Mouse (Mus musculus) thymus, adult 2 months (tissue): ENCODE data around the gene Crabp2. TPM values are rescaled to one million over a fixed set of nuclear protein-coding genes. Genes with fewer than 3 reads are reported as not detected.

Experiments
- DNase-seq: peaks from one replicate; pipeline ENCODE4 v3.0.0; 2021
- H3K27ac ChIP-seq: fragments of 200-500 bp; 2 replicates; pipeline ENCODE4 v1.5.1; 2012; ENCODE audit warnings: low read length, control low read depth; ENCODE audit not compliant: control insufficient read depth, insufficient read depth
- H3K27me3 ChIP-seq: fragments of 200-500 bp; 2 replicates; pipeline ENCODE4 v1.6.1; 2012; ENCODE audit warnings: mild to moderate bottlenecking, low read length, moderate library complexity, mixed read lengths; ENCODE audit not compliant: control insufficient read depth, insufficient read depth
- H3K36me3 ChIP-seq: fragments of 200-500 bp; 2 replicates; pipeline ENCODE4 v1.6.1; 2012; ENCODE audit warnings: mild to moderate bottlenecking, low read length, moderate library complexity; ENCODE audit not compliant: control insufficient read depth, insufficient read depth
- H3K4me1 ChIP-seq: fragments of 200-500 bp; replicated peaks from 2 replicates; pipeline ENCODE4 v1.6.1; 2012; ENCODE audit warnings: low read length; ENCODE audit not compliant: control insufficient read depth, insufficient read depth
- H3K4me3 ChIP-seq: fragments of 200-500 bp; 2 replicates; pipeline ENCODE4 v1.5.1; 2012; ENCODE audit warnings: mild to moderate bottlenecking, low read length, control low read depth, moderate library complexity; ENCODE audit not compliant: control insufficient read depth, insufficient read depth
- CTCF ChIP-seq: fragments of 200-500 bp; IDR thresholded peaks from 2 replicates; pipeline ENCODE4 v1.5.1; 2012; ENCODE audit warnings: mild to moderate bottlenecking, control low read depth, low read length, moderate library complexity, borderline replicate concordance; ENCODE audit not compliant: control insufficient read depth, poor library complexity, insufficient read depth; ENCODE audit errors: extremely low read depth
- POLR2A ChIP-seq: fragments of 200-500 bp; IDR thresholded peaks from 2 replicates; pipeline ENCODE4 v1.6.1; 2012; ENCODE audit warnings: mild to moderate bottlenecking, low read length, control low read depth, moderate library complexity; ENCODE audit not compliant: control insufficient read depth, poor library complexity, insufficient read depth; ENCODE audit errors: extremely low read depth
- WGBS: fragments of 180-500 bp; shearing (Covaris S2); methylation state at CpG from one replicate; pipeline ENCODE4 v1.1.7; 2018; 5-methylcytosine and 5-hydroxymethylcytosine counted together
- polyA plus RNA-seq: library from polyadenylated mRNA; depleted of rRNA; stranded (reverse); fragments of >200 nt; gene quantifications from 2 replicates; pipeline ENCODE4 v1.2.3, GENCODE M21; 2012

The Crabp2 gene
- polyA plus RNA-seq, 1 experiment, result 1.6 TPM

DNA sequence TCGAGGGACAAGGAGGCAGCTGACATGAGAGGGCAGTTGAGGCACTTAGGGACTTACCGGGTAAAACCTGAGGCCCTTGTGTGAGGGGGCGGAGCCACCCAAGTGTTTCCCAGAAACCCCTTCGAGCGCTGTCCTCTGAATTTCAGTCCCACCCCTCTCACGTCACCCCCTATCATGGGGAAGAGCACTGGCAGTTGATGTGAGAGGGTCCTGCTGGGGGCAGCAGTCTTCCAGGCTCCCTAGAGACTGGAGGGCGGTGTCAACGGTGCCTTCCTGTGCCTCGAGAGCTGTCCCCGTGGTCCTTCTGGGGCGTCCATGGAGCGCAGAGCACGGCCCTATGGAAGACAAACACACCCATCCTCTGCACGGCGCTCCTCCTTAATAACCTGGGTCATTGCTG lies 39.2 kb downstream of the Crabp2 start:
- H3K4me3 ChIP-seq, result peak overlapping the region; percentile 18
- DNase-seq, result peak; percentile 17
- H3K36me3 ChIP-seq, result no peaks in the 10 kb centered on the region
- TF ChIP-seq CTCF (peak; percentile 10; the same call in 1 of the 2 replicates), POLR2A (no peak)
- H3K27me3 ChIP-seq, result no peaks in the 10 kb centered on the region
- peaks cover 20% of the 10 kb centered on the region for H3K4me1 ChIP-seq
- no peak overlapping the region for H3K27ac ChIP-seq
- WGBS, result under 1% methylated on average over 15 of the region's 15 CpGs

DNA sequence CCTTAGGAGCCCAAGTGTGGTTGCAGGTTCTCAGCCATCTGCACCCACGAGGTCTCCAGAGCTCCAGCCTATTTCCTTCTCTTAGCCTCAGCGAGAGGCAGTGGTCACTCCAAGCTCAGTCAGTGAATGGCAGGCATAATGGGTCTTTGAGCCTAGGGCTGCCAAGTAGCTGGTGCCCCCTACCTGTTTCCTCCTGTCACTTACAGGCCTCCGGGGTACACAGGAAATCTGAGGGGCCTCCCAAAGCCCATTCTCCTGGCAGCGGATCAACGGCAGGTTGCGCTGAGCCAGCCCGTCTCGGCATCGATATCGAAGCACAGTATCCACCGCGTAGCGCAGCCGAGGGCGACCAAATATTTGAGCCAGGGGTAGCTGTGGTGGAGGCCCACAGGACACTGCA lies 39.6 kb downstream of the Crabp2 start:
- no peak for DNase-seq
- Histone ChIP-seq H3K4me1 (peaks cover 17% of the 10 kb centered on the region), H3K27me3 (no peaks in the 10 kb centered on the region), H3K27ac (no peak overlapping the region), H3K36me3 (no peaks in the 10 kb centered on the region), H3K4me3 (peak overlapping the region; percentile 18)
- 2% methylated on average over 15 of the region's 15 CpGs for WGBS
- TF ChIP-seq POLR2A, result no peak
- peak; percentile 11; the same call in 1 of the 2 replicates for TF ChIP-seq CTCF

DNA sequence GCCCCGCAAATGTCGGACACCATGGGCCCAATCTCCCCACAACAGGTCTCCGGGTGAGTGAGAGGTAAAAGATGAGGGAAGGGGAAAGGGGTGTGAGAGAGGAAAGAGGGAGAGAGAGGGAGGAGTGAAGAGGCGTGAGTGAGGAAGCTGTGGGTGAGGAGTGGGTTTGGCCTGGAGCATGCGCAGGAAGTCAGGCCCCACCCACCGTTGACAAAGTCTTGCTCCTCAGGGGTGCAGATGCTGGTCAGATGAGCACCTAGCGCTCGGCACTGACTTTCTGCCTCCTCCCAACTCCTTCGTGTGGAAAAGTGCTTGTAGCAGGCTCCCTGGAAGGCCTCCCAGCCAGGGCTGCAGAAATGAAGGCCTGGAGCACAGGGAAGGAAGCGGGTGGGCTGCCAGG lies 41.5 kb downstream of the Crabp2 start:
- no peak overlapping the region for H3K4me3 ChIP-seq
- no peak for DNase-seq
- H3K36me3 ChIP-seq, result no peaks in the 10 kb centered on the region
- H3K27ac ChIP-seq, result no peak overlapping the region
- no peaks in the 10 kb centered on the region; the same call in 1 of the 2 replicates for H3K27me3 ChIP-seq
- TF ChIP-seq CTCF, result no peak
- no peak for TF ChIP-seq POLR2A
- WGBS, result 33% methylated on average over 10 of the region's 10 CpGs
- peaks cover 14% of the 10 kb centered on the region for H3K4me1 ChIP-seq

DNA sequence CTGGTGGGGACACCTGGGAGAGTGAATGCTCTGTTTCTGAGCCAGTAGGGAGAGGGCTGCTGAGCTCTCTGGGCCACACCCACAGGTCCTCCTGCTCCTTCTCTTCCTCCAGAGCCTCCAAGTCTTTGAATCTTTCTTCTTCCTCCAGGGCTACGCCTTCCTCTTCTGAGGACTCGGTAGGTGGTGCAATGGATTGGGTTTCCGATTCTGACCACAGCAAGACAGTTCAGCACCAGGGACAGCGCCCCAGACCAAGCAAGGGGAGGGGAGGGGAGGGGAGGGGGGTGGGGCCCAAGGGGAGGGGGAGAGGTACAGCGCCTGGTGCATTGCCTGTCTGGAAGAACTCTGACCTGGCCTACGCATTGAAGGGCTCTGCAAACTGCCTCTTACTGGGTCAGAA lies 45.0 kb downstream of the Crabp2 start:
- Histone ChIP-seq H3K27ac (no peak overlapping the region), H3K36me3 (no peaks in the 10 kb centered on the region), H3K4me1 (peaks cover under 1% of the 10 kb centered on the region), H3K27me3 (peaks cover 13% of the 10 kb centered on the region; the same call in 1 of the 2 replicates), H3K4me3 (no peak overlapping the region)
- peak; percentile 36 for DNase-seq
- WGBS, result 5% methylated on average over 5 of the region's 6 CpGs
- TF ChIP-seq POLR2A (no peak), CTCF (no peak)

DNA sequence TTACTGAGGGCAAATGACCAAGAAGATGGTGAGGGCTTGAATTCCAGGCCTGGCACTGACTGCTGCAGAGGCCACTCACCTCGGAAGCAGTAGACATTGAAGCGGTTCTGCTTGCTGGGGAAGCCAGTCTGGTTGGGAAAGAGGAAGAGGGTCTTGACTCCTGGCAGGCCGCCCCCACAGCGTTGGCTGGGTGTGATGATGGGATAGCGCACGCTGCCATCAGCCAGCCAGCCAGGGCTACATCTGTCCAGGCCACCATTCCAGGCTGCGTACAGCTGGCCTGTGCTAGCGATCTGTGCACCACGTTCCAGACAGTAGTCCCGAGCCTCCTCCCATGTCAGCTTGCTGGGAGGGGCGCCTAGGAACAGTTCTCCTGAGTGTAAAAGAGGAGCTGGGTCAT lies 46.9 kb downstream of the Crabp2 start:
- Histone ChIP-seq H3K4me3 (no peak overlapping the region), H3K36me3 (no peaks in the 10 kb centered on the region), H3K27me3 (peaks cover 19% of the 10 kb centered on the region), H3K27ac (no peak overlapping the region), H3K4me1 (no peaks in the 10 kb centered on the region)
- no peak for DNase-seq
- 25% methylated on average over 11 of the region's 11 CpGs for WGBS
- TF ChIP-seq CTCF, result no peak
- no peak for TF ChIP-seq POLR2A

DNA sequence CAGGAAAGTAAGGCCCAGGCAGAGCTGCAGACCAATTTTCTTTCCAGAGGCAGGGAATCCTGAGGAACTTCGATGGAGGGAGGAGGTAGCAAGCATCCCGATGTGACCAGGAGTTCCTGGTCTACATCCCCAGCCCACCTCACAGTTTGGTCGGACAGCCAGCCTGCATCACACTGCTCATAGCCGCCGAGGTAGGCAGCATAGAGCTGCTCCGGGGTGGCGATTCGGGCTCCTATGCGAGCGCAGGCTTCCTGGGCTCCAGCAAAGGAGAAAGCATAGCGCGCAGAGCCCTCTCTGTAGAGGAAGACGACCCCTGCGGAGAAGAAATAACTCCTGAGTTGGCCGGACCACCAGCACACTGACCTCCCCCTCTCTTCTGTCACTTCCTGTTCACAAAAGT lies 47.9 kb downstream of the Crabp2 start:
- no peak for DNase-seq
- Histone ChIP-seq H3K27me3 (peaks cover 28% of the 10 kb centered on the region), H3K36me3 (no peaks in the 10 kb centered on the region), H3K4me1 (no peaks in the 10 kb centered on the region), H3K27ac (no peak overlapping the region), H3K4me3 (no peak overlapping the region)
- WGBS, result 8% methylated on average over 15 of the region's 15 CpGs
- no peak for TF ChIP-seq CTCF
- TF ChIP-seq POLR2A, result no peak

DNA sequence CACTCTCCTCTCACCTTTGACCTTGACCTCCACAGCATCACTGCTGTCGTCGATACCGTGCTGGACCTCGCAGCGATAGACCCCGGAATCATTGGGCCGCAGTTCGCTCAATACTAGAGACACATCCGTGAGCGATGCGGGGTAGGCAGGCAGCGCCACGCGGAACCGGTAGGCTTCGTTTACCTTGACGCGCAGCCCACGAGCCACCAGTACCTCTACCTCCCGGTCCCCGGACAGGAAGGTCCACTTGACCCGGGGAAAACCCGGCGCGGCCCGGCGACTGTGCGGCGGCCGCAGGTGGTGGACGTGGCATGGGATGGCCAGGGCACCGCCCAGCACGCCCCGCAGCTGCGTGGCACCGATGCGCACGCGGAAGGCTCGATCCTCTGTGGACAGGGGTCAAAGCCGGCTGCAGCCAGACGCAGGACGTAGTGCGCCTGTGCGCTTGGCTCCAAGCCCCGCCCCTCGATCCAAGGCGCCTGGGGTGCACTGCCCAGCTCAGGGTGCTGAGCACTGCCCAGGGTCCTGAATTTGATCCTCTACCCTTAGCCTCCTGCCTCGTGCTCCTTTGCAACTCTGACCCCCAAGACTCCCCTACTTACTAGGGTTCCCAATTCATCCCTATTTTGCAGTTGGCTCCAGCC lies 48.6 kb downstream of the Crabp2 start:
- peaks cover 34% of the 10 kb centered on the region for H3K27me3 ChIP-seq
- no peak overlapping the region for H3K4me3 ChIP-seq
- no peaks in the 10 kb centered on the region for H3K4me1 ChIP-seq
- 3% methylated on average over 45 of the region's 49 CpGs for WGBS
- TF ChIP-seq POLR2A (no peak), CTCF (no peak)
- no peak for DNase-seq
- H3K36me3 ChIP-seq, result no peaks in the 10 kb centered on the region
- H3K27ac ChIP-seq, result no peak overlapping the region

DNA sequence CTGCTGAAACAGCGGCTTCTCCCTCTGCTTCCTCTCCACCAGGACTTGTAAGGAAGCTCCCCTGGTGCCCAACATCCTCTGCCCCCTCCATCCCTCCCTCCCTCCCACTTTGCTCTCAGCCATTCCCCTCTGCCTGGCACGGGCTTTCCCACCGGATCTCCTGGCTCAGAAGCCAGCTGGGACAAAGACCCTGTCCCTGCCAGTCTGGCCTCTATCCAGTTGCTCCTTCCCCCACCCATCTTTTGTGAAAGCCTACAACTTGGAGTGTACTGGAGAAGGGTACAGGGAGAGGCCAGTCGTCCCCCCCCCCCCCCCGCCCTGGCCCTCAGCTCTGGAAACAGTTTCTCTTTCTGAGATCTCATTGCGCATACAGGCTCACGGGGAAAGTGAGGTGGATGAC lies 50.3 kb downstream of the Crabp2 start:
- no peak for TF ChIP-seq CTCF
- TF ChIP-seq POLR2A, result no peak
- Histone ChIP-seq H3K4me1 (0 out of 2 replicates have a peak, but pooled peaks cover 4% of the 10 kb centered on the region), H3K36me3 (no peaks in the 10 kb centered on the region), H3K27me3 (peaks cover 37% of the 10 kb centered on the region), H3K27ac (no peak overlapping the region), H3K4me3 (no peak overlapping the region)
- WGBS, result 5% methylated on average over 7 of the region's 7 CpGs
- no peak for DNase-seq
